Mouse (Mus musculus) CH12.LX (cell line): Measurements from ENCODE around the gene Afap1. TPM values are rescaled to one million over a fixed set of nuclear protein-coding genes. Genes with fewer than 3 reads are reported as not detected.

Experiments
- DNase-seq: peaks from one replicate; pipeline ENCODE4 v3.0.0-alpha.2; 2013; ENCODE audit errors: extremely low read depth
- H3K27ac ChIP-seq: 2 replicates; pipeline ENCODE4 v1.5.1; 2012; ENCODE audit warnings: low read depth, mild to moderate bottlenecking, control low read depth, moderate library complexity; ENCODE audit not compliant: insufficient read depth
- H3K27me3 ChIP-seq: replicated peaks from 2 replicates; pipeline ENCODE3; 2012; ENCODE audit warnings: inconsistent platforms
- H3K36me3 ChIP-seq, 2 experiments: replicated peaks in 1 of 2; 2 replicates each; pipeline versions ENCODE3 to v1.6.1; 2012; ENCODE audit warnings: inconsistent platforms in 1 of 2, low read length in 1 of 2, mild to moderate bottlenecking in 1 of 2, mixed read lengths in 1 of 2, moderate library complexity in 1 of 2; ENCODE audit not compliant: control insufficient read depth in 1 of 2, insufficient read depth in 1 of 2
- H3K4me1 ChIP-seq, 2 experiments: 2 replicates each; pipeline ENCODE4 v1.6.1; 2012; ENCODE audit warnings: inconsistent platforms in 1 of 2, moderate library complexity in 1 of 2; ENCODE audit not compliant: insufficient read depth in 2 of 2, control insufficient read depth in 1 of 2
- H3K4me2 ChIP-seq: 2 replicates; pipeline ENCODE4 v1.6.1; 2012; ENCODE audit warnings: low read depth, mild to moderate bottlenecking, control low read depth; ENCODE audit not compliant: poor library complexity, insufficient read depth, severe bottlenecking
- H3K4me3 ChIP-seq, 3 experiments: fragments of 150-350 bp in 1 of 3; sonication (generic) in 1 of 3; replicated peaks in 1 of 3; 2 replicates each; pipeline versions ENCODE3 to v1.5.1; 2011 to 2012; ENCODE audit warnings: low read depth in 2 of 3, low read length in 2 of 3, mild to moderate bottlenecking in 2 of 3, moderate library complexity in 2 of 3, control low read depth in 1 of 3, improper control_type of control experiment in 1 of 3, inconsistent platforms in 1 of 3, mixed read lengths in 1 of 3; ENCODE audit not compliant: poor library complexity in 1 of 3
- H3K79me2 ChIP-seq: replicated peaks from 2 replicates; pipeline ENCODE4 v1.6.1; 2012; ENCODE audit warnings: mild to moderate bottlenecking, moderate library complexity; ENCODE audit not compliant: control insufficient read depth, poor library complexity, insufficient read depth, severe bottlenecking; ENCODE audit errors: extremely low read depth
- H3K9ac ChIP-seq: 2 replicates; pipeline ENCODE4 v1.6.1; 2012; ENCODE audit warnings: low read depth, mild to moderate bottlenecking, control low read depth, moderate library complexity; ENCODE audit not compliant: insufficient read depth
- H3K9me3 ChIP-seq: replicated peaks from 2 replicates; pipeline ENCODE3; 2012; ENCODE audit warnings: low read length, inconsistent platforms, mixed read lengths
- BHLHE40 ChIP-seq: IDR thresholded peaks from 2 replicates; pipeline ENCODE4 v1.6.1; 2011; ENCODE audit warnings: mild to moderate bottlenecking, low read depth, low read length, improper control_type of control experiment
- CTCF ChIP-seq, 2 experiments: IDR thresholded peaks in 1 of 2; conservative IDR thresholded peaks in 1 of 2; 2 replicates each; pipeline ENCODE4 v1.5.1; 2011 to 2012; ENCODE audit warnings: low read depth in 2 of 2, low read length in 2 of 2, improper control_type of control experiment in 1 of 2, inconsistent platforms in 1 of 2, mild to moderate bottlenecking in 1 of 2, moderate library complexity in 1 of 2
- E2F4 ChIP-seq: IDR thresholded peaks from 2 replicates; pipeline ENCODE4 v1.6.1; 2011; ENCODE audit warnings: low read depth, low read length, improper control_type of control experiment; ENCODE audit not compliant: insufficient replicate concordance
- ELF1 ChIP-seq: IDR thresholded peaks from 2 replicates; pipeline ENCODE4 v1.6.1; 2014; ENCODE audit warnings: low read depth, mild to moderate bottlenecking, inconsistent platforms, low read length, improper control_type of control experiment
- ETS1 ChIP-seq: conservative IDR thresholded peaks from 2 replicates; pipeline ENCODE4 v1.6.1; 2012; ENCODE audit warnings: low read depth, mild to moderate bottlenecking, inconsistent platforms, low read length, improper control_type of control experiment, moderate library complexity
- HCFC1 ChIP-seq: IDR thresholded peaks from 2 replicates; pipeline ENCODE4 v1.6.1; 2012; ENCODE audit warnings: low read depth, mild to moderate bottlenecking, inconsistent platforms, low read length, improper control_type of control experiment
- IRF4 ChIP-seq: IDR thresholded peaks from 2 replicates; pipeline ENCODE4 v1.6.1; 2014; ENCODE audit warnings: low read depth, mild to moderate bottlenecking, inconsistent platforms, low read length, improper control_type of control experiment
- JUND ChIP-seq: conservative IDR thresholded peaks from 2 replicates; pipeline ENCODE4 v1.6.1; 2011; ENCODE audit warnings: low read depth, low read length, improper control_type of control experiment
- KAT2A ChIP-seq: IDR thresholded peaks from 2 replicates; pipeline ENCODE4 v1.6.1; 2012; ENCODE audit warnings: low read length, improper control_type of control experiment, inconsistent platforms; ENCODE audit not compliant: insufficient replicate concordance
- MAX ChIP-seq: IDR thresholded peaks from 2 replicates; pipeline ENCODE4 v1.6.1; 2011; ENCODE audit warnings: low read length, improper control_type of control experiment
- MXI1 ChIP-seq: IDR thresholded peaks from 2 replicates; pipeline ENCODE4 v1.6.1; 2011; ENCODE audit warnings: mild to moderate bottlenecking, low read depth, low read length, improper control_type of control experiment
- MYC ChIP-seq: IDR thresholded peaks from 2 replicates; pipeline ENCODE4 v1.6.1; 2011; ENCODE audit warnings: low read depth, mild to moderate bottlenecking, improper control_type of control experiment, low read length
- NELFE ChIP-seq: IDR thresholded peaks from 2 replicates; pipeline ENCODE4 v1.6.1; 2011; ENCODE audit warnings: low read depth, low read length, improper control_type of control experiment
- NRF1 ChIP-seq: IDR thresholded peaks from 2 replicates; pipeline ENCODE4 v1.6.1; 2014; ENCODE audit warnings: low read depth, mild to moderate bottlenecking, inconsistent platforms, low read length, improper control_type of control experiment, moderate library complexity
- PAX5 ChIP-seq: IDR thresholded peaks from 2 replicates; pipeline ENCODE4 v1.6.1; 2012; ENCODE audit warnings: low read length, inconsistent platforms, mixed read lengths
- POLR2A ChIP-seq: IDR thresholded peaks from 2 replicates; pipeline ENCODE4 v1.6.1; 2011; ENCODE audit warnings: low read depth, mild to moderate bottlenecking, improper control_type of control experiment, low read length
- POLR2AphosphoS2 ChIP-seq: IDR thresholded peaks from 2 replicates; pipeline ENCODE4 v1.6.1; 2011; ENCODE audit warnings: low read depth, low read length, improper control_type of control experiment
- UBTF ChIP-seq: IDR thresholded peaks from 2 replicates; pipeline ENCODE4 v1.6.1; 2012; ENCODE audit warnings: low read depth, mild to moderate bottlenecking, inconsistent platforms, low read length, improper control_type of control experiment, moderate library complexity
- USF1 ChIP-seq: IDR thresholded peaks from 2 replicates; pipeline ENCODE4 v1.6.1; 2014; ENCODE audit warnings: low read depth, mild to moderate bottlenecking, inconsistent platforms, low read length, improper control_type of control experiment
- ZKSCAN1 ChIP-seq: IDR thresholded peaks from 2 replicates; pipeline ENCODE4 v1.6.1; 2012; ENCODE audit warnings: low read depth, inconsistent platforms, low read length, improper control_type of control experiment, borderline replicate concordance
- ZMIZ1 ChIP-seq: IDR thresholded peaks from 2 replicates; pipeline ENCODE4 v1.6.1; 2012; ENCODE audit warnings: low read depth, mild to moderate bottlenecking, inconsistent platforms, low read length, improper control_type of control experiment
- ZNF384 ChIP-seq: IDR thresholded peaks from 2 replicates; pipeline ENCODE4 v1.6.1; 2012; ENCODE audit warnings: low read depth, low read length, improper control_type of control experiment, inconsistent platforms
- dilution Hi-C: fragments of 300-500 bp; cut with MboI; formaldehyde crosslinking; loops from 2 replicates; pipeline ENCODE4 v1.14.3; 2020; ENCODE audit warnings: low sequenced_read_pairs; ENCODE audit not compliant: extremely low pct_unique_long_range_greater_than_20kb, extremely low pct_ligation_motif_present
- in situ Hi-C: fragments of 300-500 bp; cut with MboI; formaldehyde crosslinking; loops from 3 replicates; pipeline ENCODE4 v1.14.3; 2019; ENCODE audit warnings: low sequenced_read_pairs, low pct_ligation_motif_present, low pct_unique_long_range_greater_than_20kb, mixed read lengths
- polyA plus RNA-seq: library from polyadenylated mRNA; unstranded; fragments of >175 nt; gene quantifications from 2 replicates; pipeline ENCODE4 v1.2.1, GENCODE M21; 2012; ENCODE audit warnings: low read depth; ENCODE audit not compliant: insufficient read length
- total RNA-seq, 2 experiments: library from RNA; depleted of rRNA; stranded (reverse); fragments of 300-350 nt in 1 of 2; fragments of >200 nt in 1 of 2; gene quantifications; 2 replicates each; pipeline ENCODE4 v1.2.3; 2012 to 2014

Afap1 gene
- total and polyA plus RNA-seq, 3 experiments = 0.32 to 4.0 (median 0.86) TPM

DNA sequence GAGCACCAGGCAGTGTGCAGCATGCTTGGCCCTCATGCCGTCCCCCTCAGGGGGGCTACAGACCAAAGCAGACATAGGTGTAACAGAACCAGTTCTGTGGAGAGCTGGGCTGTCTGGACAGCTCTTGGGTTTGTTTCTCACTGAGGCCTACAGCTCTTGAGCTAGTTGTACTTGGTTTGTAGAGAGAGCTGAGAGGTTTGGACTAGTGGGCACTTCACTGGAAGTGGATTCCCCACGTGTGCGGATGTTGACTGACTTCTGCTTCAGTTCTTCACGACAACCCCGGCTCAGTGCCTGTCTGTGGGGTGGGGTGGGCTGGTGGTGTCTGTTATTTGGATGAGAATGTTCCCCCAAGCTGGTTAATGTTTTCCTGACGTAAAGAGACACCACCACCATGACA is 46.8 kb downstream of the Afap1 start:
- in situ Hi-C loops = no loop called here
- H3K36me3 ChIP-seq = peaks cover 2 to 5% of the 10 kb centered on the region in 2 experiments

DNA sequence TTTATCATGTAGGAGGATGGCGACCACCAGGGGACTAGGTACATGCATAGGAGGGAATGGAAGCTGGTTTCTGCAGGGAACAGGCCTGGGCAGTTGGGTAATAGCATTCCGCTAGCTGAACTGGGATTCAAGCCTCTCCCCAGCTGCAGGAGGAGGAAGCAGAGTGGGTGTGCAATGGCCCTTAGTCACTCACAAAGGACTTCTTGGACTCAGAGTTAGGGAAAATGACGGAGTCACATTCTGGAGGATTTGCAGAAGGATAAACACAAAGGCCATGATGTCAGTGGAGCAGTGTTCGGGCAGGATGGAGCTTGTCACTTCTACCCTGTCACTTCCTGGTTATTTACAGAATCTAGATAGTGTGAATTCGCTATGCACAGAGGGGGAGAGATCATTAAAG is 50.4 kb downstream of the Afap1 start:
- H3K4me2 ChIP-seq = no peak overlapping the region
- no peak for DNase-seq
- in situ Hi-C loops = no loop called here

More for the DNA sequence above, 46.8 kb downstream of the Afap1 start:
- no peaks in the 10 kb centered on the region for H3K4me1 ChIP-seq
- no peak overlapping the region for H3K4me3 ChIP-seq
- H3K9me3 ChIP-seq = no peaks in the 10 kb centered on the region
- no peak overlapping the region for H3K9ac ChIP-seq
- H3K27me3 ChIP-seq = no peaks in the 10 kb centered on the region
- no peak overlapping the region for H3K4me2 ChIP-seq
- H3K27ac ChIP-seq = no peak overlapping the region
- no peak for TF ChIP-seq ZMIZ1
- TF ChIP-seq PAX5 = no peak
- TF ChIP-seq IRF4 = no peak
- TF ChIP-seq ZNF384 = no peak
- no peak for TF ChIP-seq ZKSCAN1
- TF ChIP-seq MYC = no peak
- no peak for TF ChIP-seq CTCF (conservative IDR thresholded peaks at IDR 0.05 in 1 of 2, IDR thresholded peaks at IDR 0.05 in 1 of 2; ENCODE audit: low read depth in 2 of 2, low read length in 2 of 2)
- TF ChIP-seq JUND = no peak
- TF ChIP-seq NRF1 = no peak
- no peak for TF ChIP-seq E2F4
- TF ChIP-seq BHLHE40 = no peak
- no peak for TF ChIP-seq USF1
- no peak for TF ChIP-seq MAX
- no peak for TF ChIP-seq KAT2A
- TF ChIP-seq NELFE = no peak
- TF ChIP-seq POLR2AphosphoS2 = no peak
- no peak for TF ChIP-seq POLR2A
- TF ChIP-seq MXI1 = no peak
- TF ChIP-seq HCFC1 = no peak
- TF ChIP-seq, all 38 proteins: peak for 0
- H3K79me2 ChIP-seq = no peaks in the 10 kb centered on the region
- DNase-seq = no peak
- dilution Hi-C loops = no loop called here

More for the DNA sequence above, 50.4 kb downstream of the Afap1 start:
- Histone ChIP-seq H3K9ac (no peak overlapping the region), H3K4me1 (no peaks in the 10 kb centered on the region), H3K36me3 (peaks cover 0 to 5% of the 10 kb centered on the region in 2 experiments), H3K27me3 (no peaks in the 10 kb centered on the region), H3K27ac (no peak overlapping the region), H3K79me2 (no peaks in the 10 kb centered on the region), H3K9me3 (no peaks in the 10 kb centered on the region), H3K4me3 (no peak overlapping the region)
- TF ChIP-seq BHLHE40 = no peak
- no peak for TF ChIP-seq ETS1
- no peak for TF ChIP-seq ELF1
- no peak for TF ChIP-seq UBTF
- dilution Hi-C loops = no loop called here
